Mouse (Mus musculus) MEL (cell line): ENCODE results near the gene Mon1b. TPM values are rescaled to one million over a fixed set of nuclear protein-coding genes. Genes with fewer than 3 reads are reported as not detected.

Source experiments
- DNase-seq: peaks from one replicate; pipeline ENCODE4 v3.0.0; 2011; ENCODE audit warnings: low read depth, low spot score
- H3K27ac ChIP-seq: 2 replicates; pipeline ENCODE4 v1.5.1; 2012; ENCODE audit warnings: low read depth, mild to moderate bottlenecking, control low read depth, low read length, moderate library complexity; ENCODE audit not compliant: control insufficient read depth
- H3K27me3 ChIP-seq, 2 experiments: fragments of 150-350 bp in 1 of 2; sonication (generic) in 1 of 2; 2 replicates each; pipeline ENCODE4 v1.6.1; 2012; ENCODE audit warnings: low read length in 2 of 2, mild to moderate bottlenecking in 2 of 2, improper control_type of control experiment in 1 of 2, moderate library complexity in 1 of 2; ENCODE audit not compliant: insufficient read depth in 2 of 2, control insufficient read depth in 1 of 2
- H3K36me3 ChIP-seq, 2 experiments: 2 replicates each; pipeline ENCODE4 v1.6.1; 2012 to 2014; ENCODE audit warnings: low read length in 2 of 2, improper control_type of control experiment in 1 of 2, inconsistent platforms in 1 of 2, mild to moderate bottlenecking in 1 of 2; ENCODE audit not compliant: insufficient read depth in 2 of 2, control insufficient read depth in 1 of 2
- H3K4me1 ChIP-seq, 2 experiments: fragments of 150-350 bp in 1 of 2; sonication (generic) in 1 of 2; 2 replicates each; pipeline ENCODE4 v1.6.1; 2012; ENCODE audit warnings: low read length in 2 of 2, improper control_type of control experiment in 1 of 2, mild to moderate bottlenecking in 1 of 2; ENCODE audit not compliant: insufficient read depth in 2 of 2, control insufficient read depth in 1 of 2
- H3K4me3 ChIP-seq, 2 experiments: fragments of 150-350 bp in 1 of 2; sonication (generic) in 1 of 2; 2 replicates each; pipeline ENCODE4 v1.5.1; 2012; ENCODE audit warnings: low read depth in 2 of 2, low read length in 2 of 2, mild to moderate bottlenecking in 2 of 2, moderate library complexity in 2 of 2, control low read depth in 1 of 2, improper control_type of control experiment in 1 of 2; ENCODE audit not compliant: control insufficient read depth in 1 of 2, insufficient read depth in 1 of 2
- H3K79me2 ChIP-seq: 2 replicates; pipeline ENCODE4 v1.6.1; 2012; ENCODE audit warnings: mild to moderate bottlenecking, low read length, moderate library complexity; ENCODE audit not compliant: control insufficient read depth, poor library complexity, insufficient read depth
- H3K9ac ChIP-seq: 2 replicates; pipeline ENCODE4 v1.6.1; 2012; ENCODE audit warnings: low read depth, mild to moderate bottlenecking, control low read depth, low read length, moderate library complexity; ENCODE audit not compliant: control insufficient read depth, poor library complexity, severe bottlenecking
- H3K9me3 ChIP-seq: fragments of 150-350 bp; sonication (generic); replicated peaks from 2 replicates; pipeline ENCODE4 v1.6.1; 2012; ENCODE audit warnings: mild to moderate bottlenecking, low read length, improper control_type of control experiment, moderate library complexity; ENCODE audit not compliant: insufficient read depth
- CHD1 ChIP-seq: IDR thresholded peaks from 2 replicates; pipeline ENCODE4 v1.6.1; 2012; ENCODE audit warnings: low read depth, mild to moderate bottlenecking, inconsistent platforms, low read length, improper control_type of control experiment
- CHD2 ChIP-seq: IDR thresholded peaks from 2 replicates; pipeline ENCODE4 v1.6.1; 2011; ENCODE audit warnings: low read length, improper control_type of control experiment
- CTCF ChIP-seq, 3 experiments: IDR thresholded peaks in 2 of 3; conservative IDR thresholded peaks in 1 of 3; 2 replicates each; pipeline ENCODE4 v1.5.1; 2011 to 2012; ENCODE audit warnings: low read length in 3 of 3, low read depth in 2 of 3, mild to moderate bottlenecking in 2 of 3, improper control_type of control experiment in 1 of 3, inconsistent platforms in 1 of 3, mixed read lengths in 1 of 3, moderate library complexity in 1 of 3; ENCODE audit not compliant: control insufficient read depth in 1 of 3, insufficient read depth in 1 of 3, poor library complexity in 1 of 3, severe bottlenecking in 1 of 3
- E2F4 ChIP-seq: IDR thresholded peaks from 2 replicates; pipeline ENCODE4 v1.6.1; 2011; ENCODE audit warnings: low read depth, low read length, improper control_type of control experiment, borderline replicate concordance
- GATA1 ChIP-seq: IDR thresholded peaks from 2 replicates; pipeline ENCODE4 v1.6.1; 2011; ENCODE audit warnings: low read depth, low read length, improper control_type of control experiment
- HCFC1 ChIP-seq: IDR thresholded peaks from 2 replicates; pipeline ENCODE4 v1.6.1; 2012; ENCODE audit warnings: low read depth, mild to moderate bottlenecking, inconsistent platforms, low read length, improper control_type of control experiment, moderate library complexity
- JUND ChIP-seq: IDR thresholded peaks from 2 replicates; pipeline ENCODE4 v1.6.1; 2011; ENCODE audit warnings: low read depth, mild to moderate bottlenecking, improper control_type of control experiment, low read length
- KAT2A ChIP-seq: conservative IDR thresholded peaks from 2 replicates; pipeline ENCODE4 v1.6.1; 2012; ENCODE audit warnings: low read depth, low read length, improper control_type of control experiment, inconsistent platforms
- MAFK ChIP-seq: IDR thresholded peaks from 2 replicates; pipeline ENCODE4 v1.6.1; 2011; ENCODE audit warnings: low read depth, mild to moderate bottlenecking, low read length, improper control_type of control experiment, borderline replicate concordance
- MAX ChIP-seq: IDR thresholded peaks from 2 replicates; pipeline ENCODE4 v1.6.1; 2011; ENCODE audit warnings: low read length, improper control_type of control experiment
- MAZ ChIP-seq: IDR thresholded peaks from 2 replicates; pipeline ENCODE4 v1.6.1; 2012; ENCODE audit warnings: low read depth, mild to moderate bottlenecking, inconsistent platforms, low read length, improper control_type of control experiment
- MXI1 ChIP-seq: IDR thresholded peaks from 2 replicates; pipeline ENCODE4 v1.6.1; 2011; ENCODE audit warnings: mild to moderate bottlenecking, low read depth, low read length, improper control_type of control experiment
- MYB ChIP-seq: IDR thresholded peaks from 2 replicates; pipeline ENCODE4 v1.6.1; 2011; ENCODE audit warnings: mild to moderate bottlenecking, low read depth, low read length, improper control_type of control experiment
- MYC ChIP-seq: IDR thresholded peaks from 2 replicates; pipeline ENCODE4 v1.6.1; 2011; ENCODE audit warnings: low read depth, mild to moderate bottlenecking, low read length, improper control_type of control experiment, moderate library complexity
- NRF1 ChIP-seq: IDR thresholded peaks from 2 replicates; pipeline ENCODE4 v1.6.1; 2014; ENCODE audit warnings: low read depth, mild to moderate bottlenecking, inconsistent platforms, low read length, improper control_type of control experiment, moderate library complexity; ENCODE audit not compliant: poor library complexity, insufficient read depth, severe bottlenecking
- POLR2A ChIP-seq, 2 experiments: IDR thresholded peaks; 2 replicates each; pipeline ENCODE4 v1.6.1; 2011 to 2012; ENCODE audit warnings: low read length in 2 of 2, mild to moderate bottlenecking in 2 of 2, control low read depth in 1 of 2, improper control_type of control experiment in 1 of 2, low read depth in 1 of 2, moderate library complexity in 1 of 2; ENCODE audit not compliant: control insufficient read depth in 1 of 2, insufficient read depth in 1 of 2, poor library complexity in 1 of 2
- POLR2AphosphoS5 ChIP-seq: IDR thresholded peaks from 2 replicates; pipeline ENCODE4 v1.6.1; 2012; ENCODE audit warnings: low read depth, borderline replicate concordance, mild to moderate bottlenecking, inconsistent platforms, low read length, moderate library complexity, mixed read lengths
- SIN3A ChIP-seq: IDR thresholded peaks from 2 replicates; pipeline ENCODE4 v1.6.1; 2012; ENCODE audit warnings: low read length, improper control_type of control experiment, inconsistent platforms
- SMC3 ChIP-seq: IDR thresholded peaks from 2 replicates; pipeline ENCODE4 v1.6.1; 2011; ENCODE audit warnings: low read depth, low read length, improper control_type of control experiment
- TAL1 ChIP-seq: IDR thresholded peaks from 2 replicates; pipeline ENCODE4 v1.6.1; 2012; ENCODE audit warnings: mild to moderate bottlenecking, inconsistent platforms, low read length, moderate library complexity, mixed read lengths
- TBP ChIP-seq: IDR thresholded peaks from 2 replicates; pipeline ENCODE4 v1.8.0; 2011; ENCODE audit warnings: low read depth, low read length, improper control_type of control experiment
- TCF12 ChIP-seq: IDR thresholded peaks from 2 replicates; pipeline ENCODE4 v1.6.1; 2014; ENCODE audit warnings: low read depth, mild to moderate bottlenecking, inconsistent platforms, low read length, improper control_type of control experiment, moderate library complexity
- UBTF ChIP-seq: IDR thresholded peaks from 2 replicates; pipeline ENCODE4 v1.6.1; 2012; ENCODE audit warnings: low read depth, mild to moderate bottlenecking, inconsistent platforms, low read length, improper control_type of control experiment, moderate library complexity, borderline replicate concordance; ENCODE audit not compliant: insufficient read depth
- USF2 ChIP-seq, 2 experiments: IDR thresholded peaks; 2 replicates each; pipeline ENCODE4 v1.6.1; 2011 to 2012; ENCODE audit warnings: improper control_type of control experiment in 2 of 2, low read length in 2 of 2, borderline replicate concordance in 1 of 2, inconsistent platforms in 1 of 2, low read depth in 1 of 2, mild to moderate bottlenecking in 1 of 2; ENCODE audit not compliant: insufficient read depth in 1 of 2
- ZC3H11A ChIP-seq: IDR thresholded peaks from 2 replicates; pipeline ENCODE4 v1.6.1; 2012; ENCODE audit warnings: low read depth, mild to moderate bottlenecking, inconsistent platforms, low read length, improper control_type of control experiment
- ZMIZ1 ChIP-seq: IDR thresholded peaks from 2 replicates; pipeline ENCODE4 v1.6.1; 2012; ENCODE audit warnings: low read depth, mild to moderate bottlenecking, inconsistent platforms, low read length, improper control_type of control experiment, moderate library complexity
- polyA plus RNA-seq, 2 experiments: library from polyadenylated mRNA; stranded (reverse) in 1 of 2; unstranded in 1 of 2; fragments of >175 nt in 1 of 2; fragments of >200 nt in 1 of 2; gene quantifications; 2 replicates each; pipeline versions ENCODE4 v1.2.1 to v1.2.4; 2012; ENCODE audit warnings: low replicate concordance in 2 of 2, low read depth in 1 of 2; ENCODE audit not compliant: insufficient read length in 2 of 2, insufficient read depth in 1 of 2, missing spikeins in 1 of 2
- total RNA-seq: library from RNA; depleted of rRNA; stranded (reverse); fragments of 300-350 nt; gene quantifications from 2 replicates; pipeline ENCODE4 v1.2.3, GENCODE M21; 2012

Gene Mon1b
- total and polyA plus RNA-seq, 3 experiments = 8.8 to 15.6 TPM; not detected in 1

GRCm38 (mm10) chr8:113674611-113675010 lies 39.2 kb downstream of the Mon1b start:
- H3K9me3 ChIP-seq = no peaks in the 10 kb centered on the region
- no peak for DNase-seq
- TF ChIP-seq UBTF (no peak), CTCF (IDR thresholded peaks at IDR 0.05 in 2 of 3, conservative IDR thresholded peaks at IDR 0.05 in 1 of 3; ENCODE audit: control insufficient read depth in 1 of 3, insufficient read depth in 1 of 3, low read depth in 2 of 3, low read length in 3 of 3, poor library complexity in 1 of 3, severe bottlenecking in 1 of 3) (no peak), MYB (no peak), JUND (no peak), GATA1 (no peak), KAT2A (no peak), MAFK (no peak), TCF12 (no peak), MXI1 (no peak), SMC3 (no peak), MAZ (no peak), CHD1 (no peak), USF2 (IDR thresholded peaks at IDR 0.05; ENCODE audit: borderline replicate concordance in 1 of 2, insufficient read depth in 1 of 2, low read depth in 1 of 2, low read length in 2 of 2) (no peak), TBP (no peak), ZC3H11A (no peak), CHD2 (no peak), POLR2AphosphoS5 (no peak)
- TF ChIP-seq, all 39 proteins: peak for 0
- Histone ChIP-seq H3K36me3 (no peaks in the 10 kb centered on the region), H3K4me3 (no peak overlapping the region), H3K79me2 (no peaks in the 10 kb centered on the region), H3K9ac (no peak overlapping the region), H3K4me1 (no peaks in the 10 kb centered on the region), H3K27me3 (no peaks in the 10 kb centered on the region), H3K27ac (no peak overlapping the region)

- H3K4me3 ChIP-seq = no peak overlapping the region
- no peak overlapping the region for H3K27ac ChIP-seq
- no peaks in the 10 kb centered on the region for H3K27me3 ChIP-seq
- H3K36me3 ChIP-seq = no peaks in the 10 kb centered on the region
- no peaks in the 10 kb centered on the region for H3K9me3 ChIP-seq
- no peak for DNase-seq
- no peak for TF ChIP-seq MXI1
- no peak for TF ChIP-seq ZMIZ1
- no peak for TF ChIP-seq CHD1
- no peak for TF ChIP-seq NRF1
- TF ChIP-seq POLR2A (IDR thresholded peaks at IDR 0.05; ENCODE audit: control insufficient read depth in 1 of 2, insufficient read depth in 1 of 2, low read depth in 1 of 2, low read length in 2 of 2, poor library complexity in 1 of 2) = no peak
- TF ChIP-seq UBTF = no peak
- no peak for TF ChIP-seq MAX
- no peak for TF ChIP-seq CTCF (IDR thresholded peaks at IDR 0.05 in 2 of 3, conservative IDR thresholded peaks at IDR 0.05 in 1 of 3; ENCODE audit: control insufficient read depth in 1 of 3, insufficient read depth in 1 of 3, low read depth in 2 of 3, low read length in 3 of 3, poor library complexity in 1 of 3, severe bottlenecking in 1 of 3)
- TF ChIP-seq TAL1 = no peak
- TF ChIP-seq CHD2 = no peak
- no peak for TF ChIP-seq KAT2A
- no peak for TF ChIP-seq TCF12
- TF ChIP-seq HCFC1 = no peak
- no peak for TF ChIP-seq MYC
- TF ChIP-seq SIN3A = no peak
- TF ChIP-seq E2F4 = no peak
- TF ChIP-seq, all 39 proteins: peak for 0
- H3K9ac ChIP-seq = no peak overlapping the region
- no peaks in the 10 kb centered on the region for H3K79me2 ChIP-seq
- no peaks in the 10 kb centered on the region for H3K4me1 ChIP-seq
Measured at GRCm38 (mm10) chr8:113675281-113675680, 39.9 kb downstream of the Mon1b start.
